Mouse (Mus musculus) embryonic facial prominence, embryonic 11.5 days (tissue): Measurements from ENCODE around the gene Fam219a. TPM values are rescaled to one million over a fixed set of nuclear protein-coding genes. Genes with fewer than 3 reads are reported as not detected.

ENCODE experiments used
- ATAC-seq: fragments of 200-750 bp; cut with Nextera tagmentation; replicated peaks from 2 replicates; pipeline ENCODE4 v1.8.0; 2017; ENCODE audit warnings: low read depth; ENCODE audit not compliant: insufficient number of reproducible peaks, low FRiP score, low TSS enrichment
- DNase-seq: peaks from one replicate; pipeline ENCODE4 v3.0.0-alpha.2; 2015; ENCODE audit warnings: low spot score
- H3K27ac ChIP-seq: fragments of 300-500 bp; sonication (generic); replicated peaks from 2 replicates; pipeline ENCODE4 v1.5.1; 2014; ENCODE audit warnings: mild to moderate bottlenecking, low read depth, low read length, control low read depth
- H3K27me3 ChIP-seq: fragments of 300-500 bp; sonication (generic); 2 replicates; pipeline ENCODE4 v1.6.1; 2014; ENCODE audit warnings: mild to moderate bottlenecking, low read length, moderate library complexity, mixed read lengths; ENCODE audit not compliant: control insufficient read depth, insufficient read depth
- H3K36me3 ChIP-seq: fragments of 300-500 bp; sonication (generic); replicated peaks from 2 replicates; pipeline ENCODE4 v1.6.1; 2014; ENCODE audit warnings: low read depth, mild to moderate bottlenecking, low read length, moderate library complexity, mixed read lengths; ENCODE audit not compliant: control insufficient read depth, insufficient read depth
- H3K4me1 ChIP-seq: fragments of 300-500 bp; sonication (generic); 2 replicates; pipeline ENCODE4 v1.6.1; 2014; ENCODE audit warnings: low read length, mixed read lengths; ENCODE audit not compliant: control insufficient read depth, insufficient read depth
- H3K4me2 ChIP-seq: fragments of 300-500 bp; sonication (generic); 2 replicates; pipeline ENCODE4 v1.6.1; 2014; ENCODE audit warnings: low read depth, mild to moderate bottlenecking, control low read depth, low read length, moderate library complexity
- H3K4me3 ChIP-seq: fragments of 300-500 bp; sonication (generic); 2 replicates; pipeline ENCODE4 v1.5.1; 2014; ENCODE audit warnings: low read depth, low read length, control low read depth
- H3K9ac ChIP-seq: fragments of 300-500 bp; sonication (generic); replicated peaks from 2 replicates; pipeline ENCODE4 v1.6.1; 2014; ENCODE audit warnings: mild to moderate bottlenecking, control low read depth, low read length
- H3K9me3 ChIP-seq: fragments of 300-500 bp; sonication (generic); replicated peaks from 2 replicates; pipeline ENCODE4 v1.6.1; 2016; ENCODE audit warnings: mild to moderate bottlenecking, low read length, inconsistent platforms, mixed read lengths; ENCODE audit not compliant: control insufficient read depth
- whole genome bisulfite sequencing: fragments of 180-500 bp; shearing (Covaris S2); extraction: QIAGEN DNeasy Blood & Tissue Kit; methylation state at CpG from one replicate; pipeline ENCODE4 v1.1.7; 2014; 5-methylcytosine and 5-hydroxymethylcytosine counted together
- polyA plus RNA-seq: library from polyadenylated mRNA; unstranded; fragments of >200 nt; fragmentation: Nextera tagmentation; extraction: Ambion mirVana; gene quantifications from 2 replicates; pipeline ENCODE4 v1.2.1, GENCODE M21; 2014

Fam219a gene
- polyA plus RNA-seq, 1 experiment from 2014 or later, result 2.3 TPM

GRCm38 (mm10) chr4:41513309-41513708 is 56.0 kb downstream of the Fam219a start:
- WGBS, result 30% methylated on average over 4 of the region's 4 CpGs
- no peaks in the 10 kb centered on the region for H3K36me3 ChIP-seq
- peak overlapping the region; percentile 57; the same call in 1 of the 2 replicates for H3K27ac ChIP-seq
- H3K9ac ChIP-seq, result no peak overlapping the region
- no peak overlapping the region for H3K4me2 ChIP-seq
- H3K27me3 ChIP-seq, result no peaks in the 10 kb centered on the region
- ATAC-seq (no peak), DNase-seq (no peak)
- no peaks in the 10 kb centered on the region; the same call in 1 of the 2 replicates for H3K4me1 ChIP-seq
- H3K4me3 ChIP-seq, result no peak overlapping the region
- no peaks in the 10 kb centered on the region for H3K9me3 ChIP-seq

GRCm38 (mm10) chr4:41507998-41508397 is 61.3 kb downstream of the Fam219a start:
- no peaks in the 10 kb centered on the region for H3K9me3 ChIP-seq
- no peak overlapping the region for H3K27ac ChIP-seq
- H3K4me1 ChIP-seq, result no peaks in the 10 kb centered on the region
- no peak for ATAC-seq
- no peak for DNase-seq
- no peaks in the 10 kb centered on the region for H3K27me3 ChIP-seq
- no peak overlapping the region for H3K9ac ChIP-seq
- no peak overlapping the region for H3K4me3 ChIP-seq
- 42% methylated on average over 7 of the region's 7 CpGs for WGBS
- H3K36me3 ChIP-seq, result no peaks in the 10 kb centered on the region
- no peak overlapping the region for H3K4me2 ChIP-seq

GRCm38 (mm10) chr4:41507326-41507924 is 61.9 kb downstream of the Fam219a start:
- ATAC-seq, result 0 out of 2 replicates have a peak, but pooled peaks have one; percentile 1
- peak overlapping the region; percentile 66 for H3K9ac ChIP-seq
- H3K27ac ChIP-seq, result no peak overlapping the region
- WGBS, result under 1% methylated on average over 22 of the region's 22 CpGs
- H3K27me3 ChIP-seq, result no peaks in the 10 kb centered on the region
- peak; percentile 59 for DNase-seq
- H3K4me3 ChIP-seq, result peak overlapping the region; percentile 41
- H3K4me1 ChIP-seq, result no peaks in the 10 kb centered on the region
- H3K9me3 ChIP-seq, result no peaks in the 10 kb centered on the region
- H3K4me2 ChIP-seq, result peak overlapping the region; percentile 87
- H3K36me3 ChIP-seq, result no peaks in the 10 kb centered on the region

- ATAC-seq (peak; percentile 57; the same call in 1 of the 2 replicates), DNase-seq (peak; percentile 90)
- no peaks in the 10 kb centered on the region for H3K36me3 ChIP-seq
- no peak overlapping the region for H3K27ac ChIP-seq
- peaks cover 2% of the 10 kb centered on the region; the same call in 1 of the 2 replicates for H3K4me1 ChIP-seq
- peak overlapping the region; percentile 87 for H3K4me2 ChIP-seq
- WGBS, result under 1% methylated on average over 29 of the region's 29 CpGs
- H3K4me3 ChIP-seq, result peak overlapping the region; percentile 41
- peak overlapping the region; percentile 66 for H3K9ac ChIP-seq
- no peaks in the 10 kb centered on the region for H3K27me3 ChIP-seq
- no peaks in the 10 kb centered on the region for H3K9me3 ChIP-seq
These were observed 62.4 kb downstream of the Fam219a start for GRCm38 (mm10) chr4:41506906-41507305.

GRCm38 (mm10) chr4:41506156-41506555 is 63.2 kb downstream of the Fam219a start:
- H3K4me3 ChIP-seq, result peak overlapping the region; percentile 41; the same call in 1 of the 2 replicates
- ATAC-seq (no peak), DNase-seq (peak; percentile 70)
- 10% methylated on average over 13 of the region's 13 CpGs for WGBS
- H3K27me3 ChIP-seq, result 0 out of 2 replicates have a peak, but pooled peaks cover 2% of the 10 kb centered on the region
- H3K4me2 ChIP-seq, result peak overlapping the region; percentile 87; the same call in 1 of the 2 replicates
- no peak overlapping the region for H3K27ac ChIP-seq
- peaks cover 2% of the 10 kb centered on the region; the same call in 1 of the 2 replicates for H3K4me1 ChIP-seq
- H3K9ac ChIP-seq, result no peak overlapping the region
- no peaks in the 10 kb centered on the region for H3K9me3 ChIP-seq
- no peaks in the 10 kb centered on the region for H3K36me3 ChIP-seq

GRCm38 (mm10) chr4:41505131-41505551 is 64.2 kb downstream of the Fam219a start:
- H3K4me1 ChIP-seq, result peaks cover 2% of the 10 kb centered on the region; the same call in 1 of the 2 replicates
- no peak overlapping the region for H3K9ac ChIP-seq
- no peaks in the 10 kb centered on the region for H3K9me3 ChIP-seq
- no peak overlapping the region for H3K4me2 ChIP-seq
- DNase-seq (no peak), ATAC-seq (no peak)
- no peaks in the 10 kb centered on the region for H3K36me3 ChIP-seq
- H3K27me3 ChIP-seq, result peaks cover 11% of the 10 kb centered on the region
- no peak overlapping the region for H3K4me3 ChIP-seq
- 47% methylated on average over 11 of the region's 11 CpGs for WGBS
- no peak overlapping the region for H3K27ac ChIP-seq

- ATAC-seq, result no peak
- Histone ChIP-seq H3K4me3 (no peak overlapping the region), H3K27me3 (peaks cover 19% of the 10 kb centered on the region), H3K9ac (no peak overlapping the region), H3K27ac (no peak overlapping the region), H3K4me2 (no peak overlapping the region), H3K36me3 (no peaks in the 10 kb centered on the region), H3K9me3 (no peaks in the 10 kb centered on the region), H3K4me1 (peaks cover 2% of the 10 kb centered on the region; the same call in 1 of the 2 replicates)
- DNase-seq, result no peak
- 69% methylated on average over 5 of the region's 5 CpGs for WGBS
These were observed 65.0 kb downstream of the Fam219a start for GRCm38 (mm10) chr4:41504325-41504724.

GRCm38 (mm10) chr4:41502986-41503412 is 66.3 kb downstream of the Fam219a start, which contains the start of gene AI464131:
TSS of gene AI464131 (minus strand) at chr4:41503076.
- Histone ChIP-seq H3K9me3 (no peaks in the 10 kb centered on the region), H3K4me3 (peak within 1 kb of the TSS; percentile 37), H3K27ac (0 out of 2 replicates have a peak within 1 kb of the TSS, but pooled peaks have one; percentile 8), H3K27me3 (peaks cover 32% of the 10 kb centered on the region), H3K4me1 (peaks cover 10% of the 10 kb centered on the region; the same call in 1 of the 2 replicates), H3K9ac (peak within 1 kb of the TSS; percentile 51), H3K36me3 (no peaks in the 10 kb centered on the region), H3K4me2 (peak within 1 kb of the TSS; percentile 74)
- peak; percentile 98 for DNase-seq
- ATAC-seq, result peak; percentile 91
- under 1% methylated on average over 18 of the region's 18 CpGs for WGBS
